Mouse (Mus musculus) cerebellum, adult (tissue): Measurements from ENCODE around the gene Rasa4.
"Not testable (repeated sequence)": the region's sequence is repeated elsewhere in the genome, so short reads cannot be mapped to it uniquely, and the experiment has no call there.

ENCODE experiments used
- ATAC-seq: cut with Nextera tagmentation; 2 replicates; pipeline ENCODE4 v1.9.2; 2017; ENCODE audit warnings: mild to moderate bottlenecking, moderate library complexity, mixed read lengths; ENCODE audit not compliant: insufficient number of reproducible peaks, low FRiP score, low TSS enrichment

Rasa4 gene

GRCm38 (mm10) chr5:136063920-136064319 lies 19.8 kb upstream of the Rasa4 start:
- ATAC-seq, result no peak

- ATAC-seq, result not testable (repeated sequence)
Observed at GRCm38 (mm10) chr5:136066404-136067148, 17.1 kb upstream of the Rasa4 start.

- no peak for ATAC-seq
Observed at GRCm38 (mm10) chr5:136069411-136069810, 14.3 kb upstream of the Rasa4 start.

GRCm38 (mm10) chr5:136073051-136073450 lies 10.7 kb upstream of the Rasa4 start:
- ATAC-seq, result no peak

GRCm38 (mm10) chr5:136073526-136073925 lies 10.2 kb upstream of the Rasa4 start:
- no peak for ATAC-seq

- ATAC-seq, result no peak
Observed at GRCm38 (mm10) chr5:136075076-136075475, 8.6 kb upstream of the Rasa4 start.

- ATAC-seq, result no peak
Observed at GRCm38 (mm10) chr5:136076284-136076683, 7.4 kb upstream of the Rasa4 start.

- ATAC-seq, result no peak
Observed at GRCm38 (mm10) chr5:136077001-136077550, 6.6 kb upstream of the Rasa4 start.

GRCm38 (mm10) chr5:136078136-136078535 lies 5.6 kb upstream of the Rasa4 start:
- no peak for ATAC-seq

- no peak for ATAC-seq
Observed at GRCm38 (mm10) chr5:136082345-136082744, 1.4 kb upstream of the Rasa4 start.

GRCm38 (mm10) chr5:136084144-136084881 lies 597 bp downstream of the Rasa4 start:
- 0 out of 2 replicates have a peak, but pooled peaks have one; percentile 8 for ATAC-seq

- peak; percentile 53; the same call in 1 of the 2 replicates for ATAC-seq
Observed at GRCm38 (mm10) chr5:136084891-136085651, 1.4 kb downstream of the Rasa4 start.

- no peak for ATAC-seq
Observed at GRCm38 (mm10) chr5:136086290-136086689, 2.6 kb downstream of the Rasa4 start.

- no peak for ATAC-seq
Observed at GRCm38 (mm10) chr5:136088821-136089575, 5.3 kb downstream of the Rasa4 start.

GRCm38 (mm10) chr5:136091927-136092326 lies 8.2 kb downstream of the Rasa4 start:
- no peak for ATAC-seq

- ATAC-seq, result no peak
Observed at GRCm38 (mm10) chr5:136094249-136095010, 10.7 kb downstream of the Rasa4 start.

- ATAC-seq, result no peak
Observed at GRCm38 (mm10) chr5:136095089-136095488, 11.4 kb downstream of the Rasa4 start.

- ATAC-seq, result no peak
Observed at GRCm38 (mm10) chr5:136098536-136098935, 14.8 kb downstream of the Rasa4 start.
